Mouse (Mus musculus) heart, embryonic 11.5 days (tissue): ENCODE data around the gene Ciao2a. TPM values are rescaled to one million over a fixed set of nuclear protein-coding genes. Genes with fewer than 3 reads are reported as not detected.

Source experiments
- ATAC-seq: fragments of 200-750 bp; cut with Nextera tagmentation; replicated peaks from 2 replicates; pipeline ENCODE4 v1.8.0; 2017; ENCODE audit warnings: moderate library complexity; ENCODE audit not compliant: insufficient number of reproducible peaks, low FRiP score, low TSS enrichment
- H3K27ac ChIP-seq: fragments of 300-500 bp; sonication (generic); 2 replicates; pipeline ENCODE4 v1.5.1; 2014; ENCODE audit warnings: mild to moderate bottlenecking, low read depth, low read length
- H3K27me3 ChIP-seq: fragments of 300-500 bp; sonication (generic); 2 replicates; pipeline ENCODE4 v1.6.1; 2014; ENCODE audit warnings: mild to moderate bottlenecking, low read length, mixed read lengths; ENCODE audit not compliant: control insufficient read depth, insufficient read depth
- H3K36me3 ChIP-seq: fragments of 300-500 bp; sonication (generic); 2 replicates; pipeline ENCODE4 v1.6.1; 2014; ENCODE audit warnings: mild to moderate bottlenecking, low read length, moderate library complexity, mixed read lengths; ENCODE audit not compliant: control insufficient read depth, insufficient read depth
- H3K4me1 ChIP-seq: fragments of 300-500 bp; sonication (generic); 2 replicates; pipeline ENCODE4 v1.6.1; 2014; ENCODE audit warnings: low read length; ENCODE audit not compliant: control insufficient read depth, insufficient read depth
- H3K4me2 ChIP-seq: fragments of 300-500 bp; sonication (generic); 2 replicates; pipeline ENCODE4 v1.6.1; 2014; ENCODE audit warnings: mild to moderate bottlenecking, moderate library complexity
- H3K4me3 ChIP-seq: fragments of 300-500 bp; sonication (generic); 2 replicates; pipeline ENCODE4 v1.5.1; 2014; ENCODE audit warnings: low read depth, low read length
- H3K9ac ChIP-seq: fragments of 300-500 bp; sonication (generic); 2 replicates; pipeline ENCODE4 v1.6.1; 2014; ENCODE audit warnings: mild to moderate bottlenecking, low read depth, low read length, moderate library complexity
- H3K9me3 ChIP-seq: fragments of 300-500 bp; sonication (generic); replicated peaks from 2 replicates; pipeline ENCODE4 v1.6.1; 2016; ENCODE audit warnings: low read length; ENCODE audit not compliant: control insufficient read depth
- WGBS: fragments of 180-500 bp; shearing (Covaris S2); extraction: QIAGEN DNeasy Blood & Tissue Kit; methylation state at CpG from one replicate; pipeline ENCODE4 v1.1.7; 2014; ENCODE audit not compliant: insufficient replicate concordance; 5-methylcytosine and 5-hydroxymethylcytosine counted together
- polyA plus RNA-seq: library from polyadenylated mRNA; unstranded; fragments of >200 nt; fragmentation: Nextera tagmentation; extraction: Ambion mirVana; gene quantifications from 2 replicates; pipeline ENCODE4 v1.2.1, GENCODE M21; 2014

Ciao2a gene
- polyA plus RNA-seq = 178 and 181 TPM in 2 replicates

GRCm38 (mm10) chr9:66126456-66127192 lies at the start of gene Ciao2a, which contains the start of gene Snx1:
Gene Ciao2a (plus strand): TSS chr9:66126611.
Gene Snx1 (minus strand): TSS chr9:66126587.
- H3K9me3 ChIP-seq = no peaks in the 10 kb centered on the region
- H3K4me1 ChIP-seq = peaks cover 22% of the 10 kb centered on the region
- 1% methylated on average over 34 of the region's 34 CpGs for WGBS
- no peaks in the 10 kb centered on the region for H3K36me3 ChIP-seq
- no peaks in the 10 kb centered on the region for H3K27me3 ChIP-seq
- H3K27ac ChIP-seq = peak within 1 kb of the TSS; percentile 88
- peak within 1 kb of the TSS; percentile 71 for H3K4me2 ChIP-seq
- H3K9ac ChIP-seq = peak within 1 kb of the TSS; percentile 86
- peak within 1 kb of the TSS; percentile 62 for H3K4me3 ChIP-seq
- ATAC-seq = peak; percentile 79

GRCm38 (mm10) chr9:66078072-66078471 lies 48.3 kb upstream of the Ciao2a start:
- peak overlapping the region; percentile 61 for H3K9ac ChIP-seq
- H3K27me3 ChIP-seq = no peaks in the 10 kb centered on the region
- H3K36me3 ChIP-seq = no peaks in the 10 kb centered on the region
- no peaks in the 10 kb centered on the region for H3K9me3 ChIP-seq
- whole genome bisulfite sequencing = 64% methylated on average over 3 of the region's 3 CpGs
- H3K4me3 ChIP-seq = no peak overlapping the region
- peak overlapping the region; percentile 35; the same call in 1 of the 2 replicates for H3K27ac ChIP-seq
- no peak for ATAC-seq
- peaks cover 4% of the 10 kb centered on the region; the same call in 1 of the 2 replicates for H3K4me1 ChIP-seq
- H3K4me2 ChIP-seq = peak overlapping the region; percentile 59

GRCm38 (mm10) chr9:66078493-66078892 lies 47.9 kb upstream of the Ciao2a start:
- no peaks in the 10 kb centered on the region for H3K27me3 ChIP-seq
- H3K4me3 ChIP-seq = 0 out of 2 replicates have a peak overlapping the region, but pooled peaks have one; percentile 11
- H3K4me2 ChIP-seq = peak overlapping the region; percentile 59
- 7% methylated on average over 14 of the region's 14 CpGs for WGBS
- no peak for ATAC-seq
- H3K9ac ChIP-seq = peak overlapping the region; percentile 61
- peaks cover 4% of the 10 kb centered on the region; the same call in 1 of the 2 replicates for H3K4me1 ChIP-seq
- H3K27ac ChIP-seq = peak overlapping the region; percentile 35; the same call in 1 of the 2 replicates
- no peaks in the 10 kb centered on the region for H3K9me3 ChIP-seq
- no peaks in the 10 kb centered on the region for H3K36me3 ChIP-seq

GRCm38 (mm10) chr9:66080804-66081459 lies 45.5 kb upstream of the Ciao2a start:
- Histone ChIP-seq H3K36me3 (no peaks in the 10 kb centered on the region; the same call in 1 of the 2 replicates), H3K27ac (no peak overlapping the region), H3K4me3 (no peak overlapping the region), H3K9me3 (no peaks in the 10 kb centered on the region), H3K4me2 (no peak overlapping the region), H3K4me1 (peaks cover 4% of the 10 kb centered on the region; the same call in 1 of the 2 replicates), H3K27me3 (no peaks in the 10 kb centered on the region), H3K9ac (no peak overlapping the region)
- WGBS = 67% methylated on average over 3 of the region's 3 CpGs
- no peak for ATAC-seq

DNA sequence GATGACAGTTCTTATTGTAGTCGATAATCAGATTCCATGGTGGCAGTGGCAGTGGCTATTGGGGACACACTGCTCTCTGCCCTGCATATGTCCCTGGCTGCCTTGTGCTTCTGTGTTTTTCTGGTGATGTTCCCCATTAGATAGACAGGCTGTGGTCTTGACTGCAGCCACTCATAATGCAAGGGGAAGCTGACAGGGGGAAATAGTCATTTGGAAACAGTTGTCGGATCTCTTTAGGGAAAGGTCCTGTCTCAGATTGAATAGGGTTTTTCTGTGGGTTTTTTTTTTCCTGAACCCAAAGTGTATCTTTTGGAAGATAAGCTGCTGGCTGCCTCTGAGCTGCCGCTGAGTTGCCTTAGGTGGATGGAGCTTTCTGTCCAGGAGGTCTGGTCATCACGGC lies 44.4 kb upstream of the Ciao2a start:
- ATAC-seq = no peak
- Histone ChIP-seq H3K9ac (no peak overlapping the region), H3K4me2 (no peak overlapping the region), H3K9me3 (no peaks in the 10 kb centered on the region), H3K36me3 (peaks cover 2% of the 10 kb centered on the region), H3K4me1 (peaks cover 4% of the 10 kb centered on the region; the same call in 1 of the 2 replicates), H3K4me3 (no peak overlapping the region), H3K27me3 (no peaks in the 10 kb centered on the region), H3K27ac (no peak overlapping the region)
- 67% methylated on average over 4 of the region's 4 CpGs for WGBS

DNA sequence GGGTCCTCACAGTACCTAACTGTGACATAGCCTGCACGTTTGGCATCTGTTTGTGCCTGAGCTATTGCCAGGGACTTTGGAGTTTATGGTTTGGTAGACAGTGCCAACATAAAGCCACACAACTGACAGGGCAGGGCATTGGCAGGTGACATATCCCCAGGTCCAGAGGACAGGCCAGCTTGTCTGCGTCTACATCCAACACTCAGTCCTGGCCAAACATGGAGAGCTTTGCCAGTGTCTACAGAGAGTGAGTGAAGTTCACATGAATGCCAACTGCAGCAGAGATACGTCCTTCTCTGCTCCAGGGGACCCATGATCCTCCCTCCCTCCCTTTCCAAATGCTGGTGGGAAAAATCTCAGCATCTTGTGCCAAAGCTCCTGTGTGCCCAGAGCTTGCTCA lies 42.2 kb upstream of the Ciao2a start:
- no peak overlapping the region for H3K9ac ChIP-seq
- no peaks in the 10 kb centered on the region for H3K4me1 ChIP-seq
- ATAC-seq = no peak
- peaks cover 13% of the 10 kb centered on the region for H3K36me3 ChIP-seq
- H3K4me3 ChIP-seq = no peak overlapping the region
- WGBS = 80% methylated on average over 3 of the region's 3 CpGs
- no peak overlapping the region for H3K27ac ChIP-seq
- no peaks in the 10 kb centered on the region for H3K27me3 ChIP-seq
- H3K4me2 ChIP-seq = no peak overlapping the region
- H3K9me3 ChIP-seq = no peaks in the 10 kb centered on the region

DNA sequence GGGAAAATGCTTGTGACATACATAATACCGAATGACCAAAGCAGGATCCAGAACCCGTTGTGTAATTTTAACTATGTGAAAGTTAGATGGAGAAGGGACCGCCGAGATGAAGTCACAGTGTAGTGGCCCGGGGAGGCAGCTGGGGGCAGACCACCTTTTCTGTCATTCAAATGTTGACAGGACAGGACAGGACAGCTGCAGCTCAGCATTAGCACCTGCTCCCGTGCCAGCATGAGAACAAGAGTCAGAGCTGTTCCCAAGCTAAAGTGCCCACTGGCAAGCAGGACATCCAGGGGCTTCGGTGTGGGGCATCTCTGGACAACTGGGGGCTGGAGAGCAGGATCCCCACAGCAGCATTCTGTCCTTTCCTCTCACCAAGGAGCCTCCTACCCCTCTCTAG lies 39.3 kb upstream of the Ciao2a start:
- Histone ChIP-seq H3K9me3 (no peaks in the 10 kb centered on the region), H3K4me3 (no peak overlapping the region), H3K4me2 (no peak overlapping the region), H3K27me3 (no peaks in the 10 kb centered on the region), H3K27ac (no peak overlapping the region), H3K4me1 (0 out of 2 replicates have a peak, but pooled peaks cover 7% of the 10 kb centered on the region), H3K9ac (no peak overlapping the region), H3K36me3 (peaks cover 21% of the 10 kb centered on the region)
- 91% methylated on average over 7 of the region's 7 CpGs for WGBS
- ATAC-seq = no peak

GRCm38 (mm10) chr9:66088411-66088810 lies 38.0 kb upstream of the Ciao2a start:
- peaks cover 24% of the 10 kb centered on the region for H3K36me3 ChIP-seq
- H3K9ac ChIP-seq = no peak overlapping the region
- no peaks in the 10 kb centered on the region for H3K9me3 ChIP-seq
- no peak overlapping the region for H3K4me2 ChIP-seq
- ATAC-seq = no peak
- WGBS = 53% methylated on average over 4 of the region's 4 CpGs
- no peaks in the 10 kb centered on the region for H3K27me3 ChIP-seq
- H3K4me3 ChIP-seq = no peak overlapping the region
- H3K4me1 ChIP-seq = peaks cover 18% of the 10 kb centered on the region
- H3K27ac ChIP-seq = no peak overlapping the region; the same call in 1 of the 2 replicates
